Mouse (Mus musculus): Measurements from ENCODE around the gene Homez.

The Homez gene

GRCm38 (mm10) chr14:54870861-54871260 lies at the start of gene Homez:
Gene Homez, minus strand, starts transcription at chr14:54870961.
- no peak for DNase-seq (ENCODE audit: inconsistent age in 2 of 2, low spot score in 1 of 2)

DNA sequence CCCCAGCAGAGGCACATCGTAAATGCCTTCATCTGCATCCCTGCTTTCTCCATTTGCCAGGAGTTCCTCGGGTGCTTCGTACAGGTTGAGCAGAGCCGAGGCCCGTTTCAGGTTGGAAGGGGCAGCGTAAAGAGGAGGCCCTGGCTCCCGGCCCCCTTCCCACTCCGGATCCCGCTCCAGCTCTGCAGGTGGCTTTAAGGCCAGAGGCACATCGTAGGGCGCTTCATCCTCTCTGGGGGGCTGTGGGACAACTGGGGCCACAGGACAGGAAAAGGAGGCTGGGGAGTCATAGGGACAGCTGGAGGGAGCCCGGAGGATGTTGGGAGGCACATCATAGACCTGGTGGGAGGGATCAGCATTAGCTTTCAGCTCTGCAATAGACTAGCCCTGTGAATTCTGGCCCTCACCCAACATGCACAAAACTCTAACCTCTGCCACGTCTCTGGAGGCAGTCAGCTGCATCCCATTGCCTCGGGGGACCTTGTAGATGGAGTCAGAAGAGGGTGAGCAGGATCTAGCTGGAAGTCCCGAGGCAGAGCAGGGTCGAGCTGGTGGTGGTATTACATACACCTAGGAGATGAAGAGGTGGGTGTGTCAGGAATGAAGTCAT lies 49.4 kb upstream of the Homez start:
- DNase-seq (ENCODE audit: inconsistent age in 2 of 2, low spot score in 1 of 2), result no peak

- peak in 1 of 2 experiments; percentile 49 for DNase-seq (ENCODE audit: inconsistent age in 2 of 2, low spot score in 1 of 2)
Observed at GRCm38 (mm10) chr14:54913343-54913742, 42.6 kb upstream of the Homez start.

- peak; percentile 76 to 89 for DNase-seq (ENCODE audit: inconsistent age in 2 of 2, low spot score in 1 of 2)
Observed at GRCm38 (mm10) chr14:54912886-54913285, 42.1 kb upstream of the Homez start, which contains the start of gene Slc22a17. Gene Slc22a17, minus strand, starts transcription at chr14:54913132.

DNA sequence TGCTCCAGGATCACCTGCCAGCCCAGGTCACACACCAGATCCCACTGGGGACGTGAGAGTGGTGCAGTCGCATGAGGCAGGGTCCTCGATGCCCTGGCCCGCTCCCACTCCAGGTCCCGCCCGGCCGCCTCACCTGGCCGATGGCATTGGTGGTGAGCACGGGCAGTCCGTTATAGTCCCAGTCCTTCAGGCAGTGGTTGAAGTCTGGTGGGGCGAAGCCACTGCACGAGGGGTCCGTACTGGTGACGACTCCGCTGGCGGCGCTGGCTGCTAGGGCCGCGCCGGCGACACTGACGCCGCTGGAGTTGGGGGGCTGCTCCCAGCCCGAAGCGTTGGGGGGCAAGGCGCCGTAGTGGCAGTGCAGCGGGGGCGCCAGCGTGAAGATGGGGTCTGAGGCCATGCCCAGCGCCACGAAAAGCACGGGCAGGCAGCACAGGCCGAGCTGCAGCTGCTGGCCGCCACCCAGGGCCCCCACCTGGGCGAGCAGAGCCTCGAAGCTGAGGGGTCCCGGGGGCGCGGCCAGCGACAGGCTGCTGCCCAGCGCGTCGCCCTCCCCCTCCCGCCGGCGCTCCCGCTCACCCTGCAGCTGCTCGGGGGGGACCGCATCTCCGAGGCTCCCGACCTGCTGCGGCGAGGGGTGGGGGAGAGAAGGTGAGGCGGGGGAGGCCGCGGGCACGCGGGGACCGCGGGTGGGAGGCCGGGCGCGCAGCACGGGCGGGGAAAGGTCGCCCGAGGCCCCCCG lies 41.5 kb upstream of the Homez start:
- peak; percentile 33 to 46 for DNase-seq (ENCODE audit: inconsistent age in 2 of 2, low spot score in 1 of 2)

- DNase-seq (ENCODE audit: inconsistent age in 2 of 2, low spot score in 1 of 2), result no peak
Observed at GRCm38 (mm10) chr14:54908682-54909081, 37.9 kb upstream of the Homez start.

DNA sequence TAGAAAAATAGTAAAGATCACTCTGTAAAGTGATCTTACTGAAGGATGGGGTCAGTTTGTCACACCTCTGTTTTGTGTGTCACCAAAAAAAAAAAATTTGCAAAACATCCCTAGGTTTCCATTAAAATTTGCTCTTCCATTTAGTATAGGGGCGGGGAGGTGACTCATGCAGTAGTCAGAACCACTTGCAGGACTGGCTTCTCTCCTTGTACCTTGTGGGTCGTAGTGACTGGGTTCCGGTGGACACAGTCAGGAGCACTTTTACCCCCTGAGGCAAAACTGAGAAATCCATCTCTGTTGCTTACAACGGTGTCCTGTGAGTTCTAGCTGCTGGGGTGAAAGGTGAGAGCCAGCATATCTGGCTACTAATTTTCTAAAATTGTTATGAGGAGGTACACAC lies 32.9 kb upstream of the Homez start:
- DNase-seq (ENCODE audit: inconsistent age in 2 of 2, low spot score in 1 of 2), result no peak

DNA sequence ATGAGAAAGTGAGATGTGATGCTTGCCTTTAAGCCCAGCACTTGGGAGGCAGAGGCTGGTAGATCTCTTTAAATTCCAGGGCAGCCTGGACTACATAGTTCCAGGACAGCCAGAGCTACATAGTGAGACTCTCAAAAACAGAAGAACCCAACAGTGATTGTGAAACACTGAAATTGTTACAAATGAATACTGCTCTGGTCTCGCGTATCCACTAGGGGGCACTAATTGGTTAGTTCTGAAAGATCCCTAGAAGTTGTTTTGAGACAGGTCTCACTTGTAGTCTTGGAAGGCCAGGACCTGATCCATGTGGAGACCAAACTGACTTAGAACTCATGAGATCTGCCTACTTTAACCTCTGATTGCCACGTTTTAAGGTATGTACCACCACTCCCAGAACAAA lies 29.6 kb upstream of the Homez start:
- peak; percentile 62 to 92 for DNase-seq (ENCODE audit: inconsistent age in 2 of 2, low spot score in 1 of 2)

- DNase-seq (ENCODE audit: inconsistent age in 2 of 2, low spot score in 1 of 2), result peak in 1 of 2 experiments; percentile 64
Observed at GRCm38 (mm10) chr14:54897445-54897844, 26.7 kb upstream of the Homez start.

DNA sequence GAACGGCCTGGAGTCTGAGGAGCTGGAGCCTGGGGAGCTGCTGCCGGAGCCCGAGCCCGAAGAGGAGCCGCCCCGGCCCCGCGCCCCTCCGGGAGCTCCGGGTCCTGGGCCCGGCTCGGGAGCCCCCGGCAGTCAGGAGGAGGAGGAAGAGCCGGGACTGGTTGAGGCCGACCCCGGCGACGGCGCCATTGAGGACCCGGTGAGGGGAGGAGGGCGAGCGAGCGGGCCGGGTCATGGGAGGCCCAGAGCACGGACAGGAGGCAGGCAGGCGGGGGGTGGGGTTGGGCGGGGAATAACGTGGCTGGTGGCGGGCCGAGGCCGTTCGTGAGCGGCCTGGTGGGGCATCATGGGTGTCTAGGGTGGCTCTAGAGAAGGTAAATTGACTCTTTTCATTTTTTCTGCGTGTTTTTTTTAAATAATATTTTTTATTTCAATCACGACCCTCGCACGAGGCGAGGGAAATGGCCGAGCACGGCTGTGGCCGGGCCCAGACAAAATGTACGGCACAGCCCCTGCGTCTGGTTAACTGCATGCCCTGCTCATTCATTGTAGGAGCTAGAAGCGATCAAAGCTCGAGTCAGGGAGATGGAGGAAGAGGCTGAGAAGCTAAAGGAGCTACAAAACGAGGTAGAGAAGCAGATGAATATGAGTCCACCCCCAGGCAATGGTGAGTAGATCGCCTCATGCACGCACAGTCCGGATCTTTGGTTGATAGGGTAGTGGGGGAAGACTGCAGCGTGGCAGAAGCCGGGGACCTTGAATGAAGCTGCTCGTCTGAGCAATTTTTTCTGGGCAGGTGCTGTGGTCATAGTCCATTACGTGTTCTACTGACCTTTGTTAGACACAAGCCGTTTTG lies 23.8 kb upstream of the Homez start:
- DNase-seq (ENCODE audit: inconsistent age in 2 of 2, low spot score in 1 of 2), result peak; percentile 61 to 86

- peak; percentile 99 for DNase-seq (ENCODE audit: inconsistent age in 2 of 2, low spot score in 1 of 2)
Observed at GRCm38 (mm10) chr14:54893651-54894181, 23.0 kb upstream of the Homez start.

DNA sequence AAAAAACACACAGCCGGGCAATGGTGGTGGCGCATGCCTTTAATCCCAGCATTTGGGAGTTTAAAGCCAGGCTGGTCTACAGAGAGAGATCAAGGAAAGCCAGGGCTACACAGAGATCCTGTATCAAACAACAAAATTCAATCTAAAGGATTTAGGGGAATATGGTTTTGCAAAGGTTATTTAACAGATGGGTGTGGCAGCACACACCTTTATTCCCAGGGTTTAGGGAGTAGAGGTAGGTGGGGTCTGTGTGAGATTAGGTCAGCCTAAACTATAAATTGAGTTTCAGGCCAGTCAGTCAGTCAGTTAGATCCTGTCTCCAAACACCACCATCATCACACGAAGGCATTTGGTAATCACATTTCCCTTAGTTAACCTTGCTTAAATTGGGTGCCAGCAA lies 21.4 kb upstream of the Homez start, which contains the start of gene Pabpn1:
TSS of gene Pabpn1 (plus strand) at position 301 of the 400 bp plus-strand sequence.
- DNase-seq (ENCODE audit: inconsistent age in 2 of 2, low spot score in 1 of 2), result no peak

- DNase-seq (ENCODE audit: inconsistent age in 2 of 2, low spot score in 1 of 2), result peak; percentile 33 to 43
Observed at GRCm38 (mm10) chr14:54885309-54885708, 14.5 kb upstream of the Homez start.

- peak; percentile 37 to 62 for DNase-seq (ENCODE audit: inconsistent age in 2 of 2, low spot score in 1 of 2)
Observed at GRCm38 (mm10) chr14:54884022-54884712, 13.4 kb upstream of the Homez start.

GRCm38 (mm10) chr14:54883154-54884021 lies 12.6 kb upstream of the Homez start, which contains the start of the genes Bcl2l2 and Gm20521:
Gene Bcl2l2, plus strand, starts transcription at chr14:54883377.
Gene Gm20521, plus strand, starts transcription at chr14:54883441.
- peak; percentile 90 to 96 for DNase-seq (ENCODE audit: inconsistent age in 2 of 2, low spot score in 1 of 2)

DNA sequence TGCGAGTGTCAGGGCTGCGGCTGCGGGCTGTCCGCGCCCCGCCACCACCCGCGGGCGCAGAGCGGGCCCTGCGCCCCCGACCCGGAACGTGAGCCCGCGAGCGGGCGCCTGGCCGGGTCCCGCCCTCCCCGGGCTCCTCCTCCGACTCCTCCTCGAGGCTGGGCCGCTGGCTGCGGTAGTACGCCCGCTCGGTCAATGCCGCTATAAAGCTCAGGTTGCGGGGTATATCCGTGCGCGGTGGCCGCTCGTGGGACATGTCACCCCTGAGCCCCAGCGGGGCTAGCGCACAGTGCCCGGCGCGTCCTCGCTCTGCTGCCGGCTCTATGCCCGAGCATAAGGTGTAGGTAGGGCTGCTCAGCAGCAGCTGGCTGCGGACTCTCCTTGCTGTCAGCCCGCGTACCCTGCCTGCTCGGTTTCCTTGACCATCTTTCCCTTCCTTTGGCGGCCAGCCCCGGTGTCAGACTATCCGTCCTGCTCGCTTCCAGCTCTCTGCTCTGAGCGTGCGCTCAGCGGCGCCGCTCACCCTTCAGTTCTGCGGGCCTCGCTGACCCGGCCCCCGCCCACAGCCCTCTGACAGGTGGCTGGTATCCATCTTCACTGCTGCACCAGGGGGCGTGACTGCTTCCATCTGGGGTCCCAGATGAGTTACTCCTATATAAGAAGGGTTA lies 6.4 kb upstream of the Homez start, which contains the start of gene Ppp1r3e:
TSS of gene Ppp1r3e (minus strand) at position 503 of the 668 bp plus-strand sequence.
- peak; percentile 86 to 95 for DNase-seq (ENCODE audit: inconsistent age in 2 of 2, low spot score in 1 of 2)

GRCm38 (mm10) chr14:54876539-54877047 lies 5.8 kb upstream of the Homez start:
- peak; percentile 96 to 98 for DNase-seq (ENCODE audit: inconsistent age in 2 of 2, low spot score in 1 of 2)

GRCm38 (mm10) chr14:54875844-54876538 lies 5.2 kb upstream of the Homez start:
- no peak for DNase-seq (ENCODE audit: inconsistent age in 2 of 2, low spot score in 1 of 2)
